Mouse (Mus musculus): ENCODE measurements around the gene Tex14. TPM values are rescaled to one million over a fixed set of nuclear protein-coding genes. Genes with fewer than 3 reads are reported as not detected.

The Tex14 gene
- polyA plus RNA-seq, 1 experiment from 2014 or later, result not detected

- no peaks in the 10 kb centered on the region for H3K9me3 ChIP-seq (replicated peaks)
- DNase-seq (ENCODE audit: low spot score), result peak; percentile 74
- H3K4me3 ChIP-seq, result peak overlapping the region; percentile 77
- peaks cover 25% of the 10 kb centered on the region for H3K27me3 ChIP-seq (ENCODE audit: low read depth, poor library complexity, severe bottlenecking)
- H3K36me3 ChIP-seq, result no peaks in the 10 kb centered on the region
- H3K27ac ChIP-seq (replicated peaks), result peak overlapping the region; percentile 84
- under 1% methylated on average over 40 of the region's 40 CpGs for WGBS
- H3K4me1 ChIP-seq, result peaks cover 62% of the 10 kb centered on the region
These were observed 173.5 kb downstream of the Tex14 start for GRCm38 (mm10) chr11:87578249-87578962.

DNA sequence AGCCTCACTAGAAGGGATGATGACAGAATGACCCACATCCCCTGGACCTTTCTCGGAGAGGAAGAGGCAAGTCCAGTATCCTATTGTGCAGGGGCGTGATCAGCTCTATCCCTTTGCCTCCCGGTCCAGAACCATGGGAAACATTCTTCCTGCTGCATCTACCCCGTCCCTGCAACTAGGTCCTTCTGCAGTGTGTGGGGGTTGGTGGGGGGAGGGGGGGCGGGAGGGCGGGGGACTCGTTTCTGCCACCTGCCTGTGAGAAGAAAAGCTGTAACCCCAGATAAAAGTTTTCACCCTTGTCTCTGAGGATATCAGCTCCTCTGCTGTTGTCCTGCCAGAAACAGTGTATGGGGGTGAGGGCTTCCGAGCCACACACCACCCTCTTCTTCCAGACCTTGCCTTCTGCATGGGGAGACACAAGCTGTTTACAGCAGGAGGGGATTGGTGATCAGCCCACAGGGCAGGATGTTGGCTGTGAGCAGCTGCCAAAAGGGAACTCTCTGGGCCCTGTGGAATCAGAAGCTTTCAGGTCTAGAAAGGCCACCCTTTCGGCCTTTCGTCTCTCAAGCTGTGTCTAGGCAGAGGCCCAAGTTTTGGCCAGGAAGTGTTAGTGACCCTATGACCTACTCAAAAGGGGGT, 174.2 kb downstream of the Tex14 start:
- H3K4me1 ChIP-seq, result peaks cover 58% of the 10 kb centered on the region
- H3K27me3 ChIP-seq (ENCODE audit: low read depth, poor library complexity, severe bottlenecking), result peaks cover 25% of the 10 kb centered on the region
- H3K4me3 ChIP-seq, result peak overlapping the region; percentile 77
- peak; percentile 43 for DNase-seq (ENCODE audit: low spot score)
- WGBS, result 14% methylated on average over 10 of the region's 10 CpGs
- no peaks in the 10 kb centered on the region for H3K36me3 ChIP-seq
- H3K9me3 ChIP-seq (replicated peaks), result no peaks in the 10 kb centered on the region
- peak overlapping the region; percentile 84 for H3K27ac ChIP-seq (replicated peaks)

GRCm38 (mm10) chr11:87579713-87580112, 174.8 kb downstream of the Tex14 start:
- Histone ChIP-seq H3K36me3 (no peaks in the 10 kb centered on the region), H3K27ac (replicated peaks) (peak overlapping the region; percentile 84; the same call in 1 of the 2 replicates), H3K9me3 (replicated peaks) (no peaks in the 10 kb centered on the region), H3K4me1 (peaks cover 52% of the 10 kb centered on the region), H3K27me3 (ENCODE audit: low read depth, poor library complexity, severe bottlenecking) (peaks cover 25% of the 10 kb centered on the region), H3K4me3 (no peak overlapping the region)
- DNase-seq (ENCODE audit: low spot score), result no peak
- 59% methylated on average over 1 of the region's 1 CpGs for WGBS

DNA sequence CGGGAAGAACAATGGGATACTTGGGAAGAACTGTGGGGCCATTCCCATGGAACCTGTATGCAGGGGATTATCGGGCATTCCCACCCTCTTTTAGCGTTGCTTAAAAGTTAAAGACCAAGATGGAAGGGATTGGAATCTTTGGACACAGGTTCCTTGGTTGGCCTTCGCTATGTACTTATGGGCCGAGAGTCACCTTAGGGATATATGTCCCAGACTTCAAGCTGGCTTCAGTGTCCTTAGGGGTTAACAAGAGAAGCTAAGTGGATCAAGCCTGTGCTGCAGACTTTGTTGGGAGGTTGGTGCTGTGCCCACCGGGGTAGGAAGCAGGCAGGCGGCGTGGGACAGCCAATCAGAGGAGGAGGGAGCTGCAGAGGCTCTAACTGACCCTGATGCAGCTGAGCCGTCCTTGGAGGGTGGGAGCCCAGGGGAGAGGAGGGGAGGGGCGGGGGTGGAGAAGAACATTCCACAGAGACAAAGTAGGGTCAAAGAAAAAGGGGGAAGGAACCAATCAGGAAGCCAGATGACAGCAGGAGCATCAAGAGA, 175.7 kb downstream of the Tex14 start:
- Histone ChIP-seq H3K4me3 (no peak overlapping the region; the same call in 1 of the 2 replicates), H3K27me3 (ENCODE audit: low read depth, poor library complexity, severe bottlenecking) (peaks cover 25% of the 10 kb centered on the region), H3K4me1 (peaks cover 50% of the 10 kb centered on the region), H3K36me3 (no peaks in the 10 kb centered on the region), H3K27ac (replicated peaks) (0 out of 2 replicates have a peak overlapping the region, but pooled peaks have one; percentile 17), H3K9me3 (replicated peaks) (no peaks in the 10 kb centered on the region)
- WGBS, result 38% methylated on average over 10 of the region's 10 CpGs
- DNase-seq (ENCODE audit: low spot score), result no peak

DNA sequence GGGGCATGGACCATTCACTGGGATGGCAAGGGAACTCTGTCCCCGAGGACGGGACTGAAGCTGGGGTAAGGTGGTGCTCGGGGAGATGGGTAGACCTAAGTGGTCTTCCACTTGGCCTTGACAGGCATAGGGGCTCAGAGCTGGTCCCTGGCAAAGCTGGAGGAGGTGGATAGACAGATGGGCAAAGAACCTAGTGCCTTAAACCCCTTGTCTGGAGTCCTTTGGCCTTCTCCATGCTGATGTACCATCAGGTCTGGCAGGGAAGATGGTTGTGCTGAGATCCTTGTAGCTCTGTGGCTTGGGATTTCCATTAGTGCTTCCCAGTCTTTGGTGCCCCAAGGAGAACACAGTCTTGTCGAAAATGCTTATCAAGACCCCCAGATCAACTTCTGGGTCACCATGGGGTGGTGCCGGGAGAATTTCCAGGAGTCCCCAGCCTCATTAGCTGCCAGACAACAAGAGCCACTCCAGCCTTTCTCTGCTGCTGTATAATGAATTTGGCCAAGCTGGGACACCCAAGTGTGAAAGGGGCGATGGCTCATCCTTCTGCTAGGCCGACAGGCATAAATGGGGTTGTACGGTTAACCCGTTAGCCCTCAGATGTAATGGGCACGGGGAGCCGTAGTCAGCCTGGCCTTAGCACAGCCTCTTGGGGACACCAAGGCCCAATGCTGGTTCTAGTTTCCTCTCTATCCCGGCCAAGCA, 176.4 kb downstream of the Tex14 start:
- 89% methylated on average over 12 of the region's 12 CpGs for WGBS
- H3K27me3 ChIP-seq (ENCODE audit: low read depth, poor library complexity, severe bottlenecking), result peaks cover 25% of the 10 kb centered on the region
- 0 out of 2 replicates have a peak overlapping the region, but pooled peaks have one; percentile 17 for H3K27ac ChIP-seq (replicated peaks)
- no peaks in the 10 kb centered on the region for H3K9me3 ChIP-seq (replicated peaks)
- H3K4me1 ChIP-seq, result peaks cover 50% of the 10 kb centered on the region
- H3K36me3 ChIP-seq, result no peaks in the 10 kb centered on the region
- no peak for DNase-seq (ENCODE audit: low spot score)
- no peak overlapping the region for H3K4me3 ChIP-seq

DNA sequence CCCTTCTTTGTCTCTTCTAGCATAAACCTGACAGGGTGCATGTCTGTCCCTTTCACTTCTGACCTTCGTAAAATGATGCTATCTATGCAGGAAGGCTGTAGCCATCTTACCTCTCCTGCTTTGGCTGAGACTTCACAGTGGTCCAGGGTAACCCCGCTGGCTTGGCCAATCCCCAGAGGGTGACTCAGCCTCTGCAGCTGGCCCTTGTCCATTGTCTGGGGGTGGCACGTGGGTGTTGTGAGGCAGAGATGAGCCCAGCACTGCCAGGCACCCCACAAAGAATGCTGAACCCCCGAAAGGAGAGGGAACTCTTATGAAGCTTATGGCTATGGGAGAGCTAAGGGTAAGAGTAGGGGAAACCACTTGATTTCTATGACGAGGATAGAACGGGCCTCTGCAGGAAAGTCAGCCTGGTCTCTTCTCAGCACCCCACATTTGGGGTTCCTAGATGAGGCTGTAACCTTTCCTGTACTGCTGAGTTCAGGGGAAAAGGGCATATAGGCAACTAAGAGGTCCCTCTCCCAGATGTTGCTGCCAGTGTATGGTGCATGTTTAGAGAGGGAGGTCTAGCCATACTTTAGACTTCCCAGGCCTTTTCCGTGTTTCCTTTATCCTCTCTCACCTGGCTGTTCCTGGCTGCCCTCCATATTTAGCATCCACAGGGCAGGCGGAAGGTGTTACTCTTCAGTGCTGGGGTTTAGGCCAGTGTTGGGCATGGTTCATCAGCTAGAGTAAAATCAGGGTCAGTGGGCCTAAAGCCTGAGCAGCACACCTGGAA, 177.3 kb downstream of the Tex14 start:
- no peaks in the 10 kb centered on the region for H3K36me3 ChIP-seq
- H3K27me3 ChIP-seq (ENCODE audit: low read depth, poor library complexity, severe bottlenecking), result peaks cover 21% of the 10 kb centered on the region
- H3K27ac ChIP-seq (replicated peaks), result no peak overlapping the region
- H3K4me3 ChIP-seq, result no peak overlapping the region
- peaks cover 45% of the 10 kb centered on the region for H3K4me1 ChIP-seq
- DNase-seq (ENCODE audit: low spot score), result no peak
- no peaks in the 10 kb centered on the region for H3K9me3 ChIP-seq (replicated peaks)
- WGBS, result 84% methylated on average over 8 of the region's 8 CpGs

GRCm38 (mm10) chr11:87583291-87584034, 178.6 kb downstream of the Tex14 start:
- 89% methylated on average over 6 of the region's 6 CpGs for WGBS
- no peak overlapping the region for H3K27ac ChIP-seq (replicated peaks)

DNA sequence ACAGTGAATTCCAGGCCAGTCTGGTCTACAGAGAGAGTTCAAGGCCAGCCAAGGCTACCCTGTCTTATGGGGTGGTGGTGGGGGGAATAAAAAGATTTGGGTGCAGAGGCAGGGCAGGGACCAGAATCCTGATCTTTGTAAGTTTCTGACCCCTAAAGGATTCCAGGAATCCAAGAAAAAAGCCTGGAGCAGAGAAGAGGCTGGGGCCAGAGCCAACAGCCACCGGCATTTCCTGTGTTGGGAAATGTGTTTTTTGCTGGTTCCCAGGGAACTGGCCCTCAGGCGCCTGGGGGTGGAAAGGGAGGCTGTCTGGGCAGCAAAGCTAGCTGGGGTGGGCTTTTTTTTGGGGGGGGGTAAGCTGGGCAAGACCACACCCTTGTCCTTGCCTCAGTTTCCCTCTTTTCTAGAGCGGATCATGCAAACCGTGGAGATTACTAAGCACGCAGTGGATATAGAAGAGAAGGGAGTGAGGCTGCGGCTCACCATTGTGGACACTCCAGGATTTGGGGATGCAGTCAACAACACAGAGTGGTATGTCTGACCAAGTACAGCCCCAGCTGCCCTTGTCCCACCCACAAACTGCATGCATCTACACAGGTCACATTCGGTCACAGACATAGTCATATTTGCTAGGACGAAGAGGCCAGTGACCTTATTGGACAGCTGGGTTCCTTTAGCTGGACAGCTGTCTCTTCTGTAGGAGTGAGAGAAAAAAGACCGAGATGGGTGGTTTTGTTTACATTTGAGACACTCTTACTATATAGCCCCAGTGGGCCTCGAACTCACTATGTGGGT, 180.0 kb downstream of the Tex14 start:
- peaks cover 4% of the 10 kb centered on the region; the same call in 1 of the 2 replicates for H3K27me3 ChIP-seq (ENCODE audit: low read depth, poor library complexity, severe bottlenecking)
- DNase-seq (ENCODE audit: low spot score), result no peak
- 89% methylated on average over 10 of the region's 10 CpGs for WGBS
- no peaks in the 10 kb centered on the region for H3K9me3 ChIP-seq (replicated peaks)
- H3K27ac ChIP-seq (replicated peaks), result no peak overlapping the region
- no peak overlapping the region for H3K4me3 ChIP-seq
- peaks cover 31% of the 10 kb centered on the region for H3K4me1 ChIP-seq
- no peaks in the 10 kb centered on the region for H3K36me3 ChIP-seq

More at GRCm38 (mm10) chr11:87583291-87584034, 178.6 kb downstream of the Tex14 start:
- Histone ChIP-seq H3K4me3 (no peak overlapping the region), H3K4me1 (peaks cover 31% of the 10 kb centered on the region), H3K9me3 (replicated peaks) (no peaks in the 10 kb centered on the region), H3K36me3 (no peaks in the 10 kb centered on the region), H3K27me3 (ENCODE audit: low read depth, poor library complexity, severe bottlenecking) (peaks cover 14% of the 10 kb centered on the region)
- DNase-seq (ENCODE audit: low spot score), result no peak

- DNase-seq (ENCODE audit: low spot score), result no peak
- Histone ChIP-seq H3K4me3 (no peak overlapping the region), H3K27ac (replicated peaks) (no peak overlapping the region), H3K36me3 (no peaks in the 10 kb centered on the region), H3K9me3 (replicated peaks) (no peaks in the 10 kb centered on the region), H3K4me1 (peaks cover 30% of the 10 kb centered on the region), H3K27me3 (ENCODE audit: low read depth, poor library complexity, severe bottlenecking) (no peaks in the 10 kb centered on the region)
- WGBS, result 92% methylated on average over 5 of the region's 5 CpGs
These were observed 182.5 kb downstream of the Tex14 start for GRCm38 (mm10) chr11:87587211-87587874.

DNA sequence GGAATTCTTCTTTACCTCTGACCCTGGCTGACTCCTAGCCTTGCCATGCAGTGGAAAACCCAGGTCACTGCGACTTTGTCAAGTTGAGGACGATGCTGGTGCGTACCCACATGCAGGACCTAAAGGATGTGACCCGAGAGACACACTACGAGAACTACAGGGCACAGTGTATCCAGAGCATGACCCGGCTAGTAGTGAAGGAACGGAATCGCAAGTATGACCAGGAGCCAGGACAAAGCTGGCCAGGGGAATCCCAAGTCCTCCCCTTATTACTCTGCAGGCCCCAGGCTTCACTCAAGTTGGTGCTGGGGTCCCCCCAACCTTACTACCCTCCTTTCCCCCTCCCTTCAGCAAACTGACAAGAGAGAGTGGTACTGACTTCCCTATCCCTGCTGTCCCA, 184.7 kb downstream of the Tex14 start:
- Histone ChIP-seq H3K9me3 (replicated peaks) (no peaks in the 10 kb centered on the region), H3K4me1 (peaks cover 53% of the 10 kb centered on the region), H3K4me3 (peak overlapping the region; percentile 93), H3K36me3 (peaks cover 14% of the 10 kb centered on the region), H3K27me3 (ENCODE audit: low read depth, poor library complexity, severe bottlenecking) (no peaks in the 10 kb centered on the region), H3K27ac (replicated peaks) (no peak overlapping the region)
- 92% methylated on average over 8 of the region's 8 CpGs for WGBS
- DNase-seq (ENCODE audit: low spot score), result no peak
